Mouse (Mus musculus) ES-E14 (cell line): ENCODE measurements around the gene Amer3. TPM values are rescaled to one million over a fixed set of nuclear protein-coding genes. Genes with fewer than 3 reads are reported as not detected.
"Not testable (repeated sequence)": the region's sequence is repeated elsewhere in the genome, so short reads cannot be mapped to it uniquely, and the experiment has no call there.

Source experiments
- DNase-seq: peaks from one replicate; pipeline ENCODE4 v3.0.0-alpha.2; 2013; ENCODE audit warnings: low read depth, low spot score
- H3K27ac ChIP-seq: 2 replicates; pipeline ENCODE4 v1.5.1; 2012; ENCODE audit warnings: low read depth, mild to moderate bottlenecking, low read length, moderate library complexity, mixed read lengths; ENCODE audit not compliant: poor library complexity, insufficient read depth, severe bottlenecking
- H3K36me3 ChIP-seq: 2 replicates; pipeline ENCODE4 v1.6.1; 2012; ENCODE audit warnings: mild to moderate bottlenecking, low read length, moderate library complexity, mixed read lengths; ENCODE audit not compliant: control insufficient read depth, poor library complexity, insufficient read depth, severe bottlenecking
- H3K4me1 ChIP-seq, 2 experiments: fragments of 150-350 bp in 1 of 2; sonication (generic) in 1 of 2; 2 replicates each; pipeline ENCODE4 v1.6.1; 2012; ENCODE audit warnings: low read length in 2 of 2, mild to moderate bottlenecking in 1 of 2, mixed read lengths in 1 of 2; ENCODE audit not compliant: control insufficient read depth in 2 of 2, insufficient read depth in 2 of 2, poor library complexity in 1 of 2
- H3K4me3 ChIP-seq, 2 experiments: fragments of 150-350 bp in 1 of 2; sonication (generic) in 1 of 2; 2 replicates each; pipeline ENCODE4 v1.5.1; 2012; ENCODE audit warnings: low read length in 2 of 2, low read depth in 1 of 2, mild to moderate bottlenecking in 1 of 2, mixed read lengths in 1 of 2; ENCODE audit not compliant: insufficient read depth in 1 of 2, poor library complexity in 1 of 2, severe bottlenecking in 1 of 2
- H3K9ac ChIP-seq: 2 replicates; pipeline ENCODE4 v1.6.1; 2012; ENCODE audit warnings: low read depth, mild to moderate bottlenecking, low read length, mixed read lengths; ENCODE audit not compliant: poor library complexity, insufficient read depth, severe bottlenecking
- H3K9me3 ChIP-seq: fragments of 150-350 bp; sonication (generic); 2 replicates; pipeline ENCODE4 v1.6.1; 2012; ENCODE audit warnings: low read depth, mild to moderate bottlenecking, low read length; ENCODE audit not compliant: control insufficient read depth, insufficient read depth
- CHD2 ChIP-seq: IDR thresholded peaks from 2 replicates; pipeline ENCODE4 v1.6.1; 2014; ENCODE audit warnings: mild to moderate bottlenecking, low read depth, low read length, inconsistent platforms
- HCFC1 ChIP-seq: IDR thresholded peaks from 2 replicates; pipeline ENCODE4 v1.6.1; 2012; ENCODE audit warnings: low read length, inconsistent platforms, borderline replicate concordance; ENCODE audit not compliant: insufficient read depth
- MAFK ChIP-seq: IDR thresholded peaks from 2 replicates; pipeline ENCODE4 v1.6.1; 2014; ENCODE audit warnings: mild to moderate bottlenecking, low read depth, low read length, inconsistent platforms; ENCODE audit not compliant: insufficient read depth
- ZC3H11A ChIP-seq: IDR thresholded peaks from 2 replicates; pipeline ENCODE4 v1.6.1; 2012; ENCODE audit warnings: low read depth, mild to moderate bottlenecking, inconsistent platforms, low read length, borderline replicate concordance
- ZNF384 ChIP-seq: IDR thresholded peaks from 2 replicates; pipeline ENCODE4 v1.6.1; 2012; ENCODE audit warnings: low read depth, low read length, inconsistent platforms
- in situ Hi-C, 2 experiments: fragments of 600-800 bp; cut with MboI; formaldehyde crosslinking; loops; one replicate each; pipeline ENCODE4 v1.15.1; 2025; ENCODE audit warnings: low sequenced_read_pairs in 2 of 2, inconsistent platforms in 1 of 2; ENCODE audit not compliant: unreplicated experiment in 2 of 2
- total RNA-seq: library from RNA; depleted of rRNA; stranded (reverse); fragments of 300-350 nt; gene quantifications from 2 replicates; pipeline ENCODE4 v1.2.3, GENCODE M21; 2012; rRNA removed

Gene Amer3
- total RNA-seq, 1 experiment: not detected

GRCm38 (mm10) chr1:34602363-34602762 lies 22.9 kb downstream of the Amer3 start:
- peak; percentile 82 for DNase-seq
- Histone ChIP-seq H3K27ac (no peak overlapping the region), H3K4me3 (no peak overlapping the region), H3K36me3 (no peaks in the 10 kb centered on the region), H3K4me1 (no peaks in the 10 kb centered on the region), H3K9ac (no peak overlapping the region), H3K9me3 (no peaks in the 10 kb centered on the region)
- in situ Hi-C loops: no loop called here
- TF ChIP-seq ZC3H11A: peak; percentile 87; the same call in 1 of the 2 replicates
- no peak for TF ChIP-seq CHD2
- no peak for TF ChIP-seq MAFK
- no peak for TF ChIP-seq HCFC1
- TF ChIP-seq ZNF384: no peak

GRCm38 (mm10) chr1:34613801-34614200 lies 34.3 kb downstream of the Amer3 start:
- no peaks in the 10 kb centered on the region for H3K4me1 ChIP-seq
- H3K4me3 ChIP-seq: no peak overlapping the region
- no peaks in the 10 kb centered on the region for H3K36me3 ChIP-seq
- in situ Hi-C loops: no loop called here
- H3K27ac ChIP-seq: no peak overlapping the region
- H3K9ac ChIP-seq: no peak overlapping the region
- no peaks in the 10 kb centered on the region for H3K9me3 ChIP-seq
- no peak for DNase-seq
- TF ChIP-seq CHD2 (no peak), ZNF384 (no peak), HCFC1 (no peak), MAFK (no peak), ZC3H11A (no peak)

GRCm38 (mm10) chr1:34620116-34620515 lies 40.7 kb downstream of the Amer3 start:
- TF ChIP-seq MAFK: peak; percentile 58; the same call in 1 of the 2 replicates
- H3K36me3 ChIP-seq, H3K4me1 ChIP-seq, in situ Hi-C loops, DNase-seq, H3K9ac ChIP-seq, H3K9me3 ChIP-seq, H3K4me3 ChIP-seq: not testable (repeated sequence)
- peak overlapping the region; percentile 24; the same call in 1 of the 2 replicates for H3K27ac ChIP-seq

GRCm38 (mm10) chr1:34620761-34621160 lies 41.3 kb downstream of the Amer3 start:
- H3K27ac ChIP-seq, DNase-seq, in situ Hi-C loops, H3K4me3 ChIP-seq, H3K36me3 ChIP-seq, H3K4me1 ChIP-seq, H3K9ac ChIP-seq, H3K9me3 ChIP-seq: not testable (repeated sequence)

- peak overlapping the region; percentile 54 to 59 for H3K4me3 ChIP-seq
- no peaks in the 10 kb centered on the region for H3K9me3 ChIP-seq
- H3K36me3 ChIP-seq: no peaks in the 10 kb centered on the region
- TF ChIP-seq MAFK (no peak), ZNF384 (no peak), HCFC1 (no peak), ZC3H11A (no peak), CHD2 (no peak)
- in situ Hi-C loops: no loop called here
- peak overlapping the region; percentile 54; the same call in 1 of the 2 replicates for H3K9ac ChIP-seq
- no peak overlapping the region for H3K27ac ChIP-seq
- peaks cover 0 to 5% of the 10 kb centered on the region in 2 experiments; a peak in 1 of 4 replicates for H3K4me1 ChIP-seq
- DNase-seq: no peak
These were observed 56.3 kb downstream of the Amer3 start for GRCm38 (mm10) chr1:34635711-34636110.

Other genes with a start within 250 kb of the Amer3 start
- 21.6 and 26.6 TPM in 2 replicates for gene Ccdc115, start 140.0 kb upstream of the Amer3 start, total RNA-seq
- gene Imp4, start 139.8 kb upstream of the Amer3 start, total RNA-seq: 103 and 111 TPM in 2 replicates
- gene Ptpn18, start 119.9 kb upstream of the Amer3 start, total RNA-seq: 2.6 and 4.0 TPM in 2 replicates
- gene Prss39, start 81.2 kb upstream of the Amer3 start, total RNA-seq: not detected in 2 replicates
- 0.58 and 0.69 TPM in 2 replicates for gene Cfc1, start 44.0 kb upstream of the Amer3 start, total RNA-seq
- gene Prss40, start 18.7 kb upstream of the Amer3 start, total RNA-seq: not detected in 2 replicates